Mouse (Mus musculus) inflammation-experienced regulatory T-cells, adult 6 months (primary cell): ENCODE measurements around the gene Pxk. TPM values are rescaled to one million over a fixed set of nuclear protein-coding genes. Genes with fewer than 3 reads are reported as not detected.

ENCODE experiments used
- ATAC-seq: one replicate; pipeline ENCODE4 v1.8.0; 2017
- polyA plus RNA-seq, 3 experiments: library from polyadenylated mRNA; unstranded; fragments of 100-300 nt; shearing (Covaris generic); gene quantifications; one replicate each; pipeline ENCODE4 v1.2.1; 2017

Pxk gene
- polyA plus RNA-seq, 3 experiments from 2014 or later = 31.7 to 38.5 (median 32.9) TPM

DNA sequence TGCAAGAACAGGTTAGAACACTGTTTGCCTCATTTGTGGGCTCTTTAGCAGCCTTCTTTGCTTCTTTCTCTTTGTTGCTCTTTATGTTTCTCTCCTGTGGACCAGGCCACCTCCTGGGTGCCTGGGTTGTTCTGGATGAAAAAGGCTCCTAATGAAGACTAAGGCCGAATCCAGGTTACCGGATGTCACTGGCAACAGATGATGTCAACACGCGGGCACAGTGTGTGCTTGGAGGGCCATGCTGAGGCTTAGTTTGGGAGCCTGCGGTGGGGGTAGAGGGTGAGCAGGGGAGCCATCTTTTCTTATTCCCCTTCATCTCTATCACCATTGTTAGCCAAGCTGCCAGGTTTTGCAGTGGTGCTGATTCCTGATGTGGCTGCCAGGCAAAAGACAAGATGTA, 109.5 kb downstream of the Pxk start:
- no peak for ATAC-seq

DNA sequence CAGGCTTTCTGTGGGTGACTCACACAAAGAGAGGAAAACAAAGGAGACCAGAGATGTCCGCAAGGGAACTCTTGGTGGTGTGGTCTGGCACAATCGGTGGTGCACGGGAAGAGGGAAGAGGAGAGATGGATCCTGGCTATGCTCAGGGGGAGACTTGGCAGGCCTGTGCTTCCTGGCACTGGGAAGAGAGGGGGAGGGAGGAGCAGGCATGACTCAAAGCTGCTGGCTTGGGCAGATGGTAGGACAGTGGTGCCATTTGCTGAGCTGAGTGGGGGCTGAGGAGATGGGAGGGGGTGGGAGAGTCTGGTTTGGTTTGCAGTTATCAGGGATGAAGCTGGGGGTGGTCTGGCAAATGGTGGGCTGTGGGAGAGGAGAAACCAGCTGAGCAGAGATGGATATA, 110.9 kb downstream of the Pxk start:
- ATAC-seq = no peak

DNA sequence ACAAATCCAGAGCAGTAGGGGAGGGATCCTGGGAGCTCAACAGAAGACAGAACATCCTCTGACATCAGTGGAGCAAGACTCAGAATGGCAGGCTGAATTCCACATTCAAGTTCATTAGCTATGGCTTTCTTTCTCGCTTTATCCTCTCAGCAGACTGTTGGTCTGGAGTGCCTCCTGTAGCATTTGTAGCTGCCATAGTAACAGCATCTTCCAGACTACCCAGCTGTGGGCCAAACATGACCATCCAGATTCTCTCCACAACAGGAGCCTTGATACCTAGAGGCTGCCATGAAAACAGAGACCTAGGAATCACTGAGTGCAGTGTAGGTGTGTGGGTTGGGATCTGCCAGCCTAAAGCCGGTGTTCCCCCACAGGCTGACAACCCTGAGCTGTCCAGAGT, 111.9 kb downstream of the Pxk start:
- no peak for ATAC-seq

DNA sequence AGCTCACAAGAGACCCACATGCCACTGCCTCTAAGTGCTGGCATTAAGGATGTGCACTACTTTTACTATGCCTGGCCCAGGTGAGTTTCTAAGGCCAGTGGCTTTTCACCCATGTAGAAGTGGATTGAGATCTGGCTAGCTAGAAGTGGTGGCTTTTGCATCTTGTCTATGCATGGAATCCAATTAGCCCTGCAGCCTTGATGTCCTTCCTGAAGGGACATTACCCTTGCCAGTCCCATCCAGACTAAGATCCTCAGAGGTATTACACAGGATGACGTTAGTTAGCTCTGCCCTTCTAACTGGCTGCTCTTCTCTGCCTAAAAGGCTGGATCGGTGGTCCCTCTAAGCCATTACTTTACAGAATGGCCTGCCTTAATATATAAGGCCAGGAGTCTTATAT, 115.0 kb downstream of the Pxk start:
- ATAC-seq = no peak

DNA sequence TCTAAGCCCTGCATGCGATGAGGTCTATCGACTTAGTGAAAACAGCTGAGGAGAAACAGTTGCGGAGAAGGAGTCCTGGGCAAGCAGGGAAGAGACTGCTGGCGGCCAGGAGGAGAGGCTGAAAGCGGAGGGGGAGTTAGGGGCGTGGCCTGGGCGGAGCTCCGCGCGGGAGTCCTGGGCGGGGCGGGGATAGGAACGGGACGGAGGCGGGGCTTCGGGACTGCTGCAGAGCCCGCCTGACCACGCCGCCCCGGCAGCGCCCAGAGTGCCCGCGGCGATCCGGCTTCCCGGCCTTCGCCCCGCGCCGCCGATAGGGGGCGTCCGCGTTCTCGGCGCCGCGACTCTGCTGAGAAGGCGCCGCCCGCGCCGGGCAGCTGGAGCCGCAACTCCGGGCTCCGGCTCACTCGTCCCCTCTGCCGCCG, 115.8 kb downstream of the Pxk start, which contains the start of gene Kctd6:
Kctd6 (plus strand) TSS at position 338 of the 422 bp plus-strand sequence.
- peak; percentile 92 for ATAC-seq

Other genes starting within 250 kb of the Pxk start
- gene Gm45521, start 140.9 kb upstream of the Pxk start, polyA plus RNA-seq = not detected
- 10 to 100 TPM in 1 of 3 experiments, 1 to 10 TPM in 2; 3.2 to 23.9 (median 7.7) TPM for gene Dnase1l3, start 103.6 kb upstream of the Pxk start, polyA plus RNA-seq
- 10 to 100 TPM; 22.1 to 32.7 (median 24.1) TPM for gene Abhd6, start 95.3 kb upstream of the Pxk start, polyA plus RNA-seq
- gene Rpp14, start 17.8 kb upstream of the Pxk start, polyA plus RNA-seq = 10 to 100 TPM; 28.2 to 41.6 (median 36.0) TPM
- 100 to 1,000 TPM; 127 to 152 (median 143) TPM for gene Pdhb, start 74.8 kb downstream of the Pxk start, polyA plus RNA-seq
- gene Kctd6, start 115.9 kb downstream of the Pxk start, polyA plus RNA-seq = 1 to 10 TPM; 1.9 to 3.6 (median 3.0) TPM
- not detected for gene Acox2, start 161.1 kb downstream of the Pxk start, polyA plus RNA-seq
- gene Fam107a, start 219.8 kb downstream of the Pxk start, polyA plus RNA-seq = not detected